Mouse (Mus musculus): ENCODE results near the gene Cmtm1. TPM values are rescaled to one million over a fixed set of nuclear protein-coding genes. Genes with fewer than 3 reads are reported as not detected.
"Not testable (repeated sequence)": the region's sequence is repeated elsewhere in the genome, so short reads cannot be mapped to it uniquely, and the experiment has no call there.

Gene Cmtm1
- total RNA-seq (2017): not detected in 3 replicates

DNA sequence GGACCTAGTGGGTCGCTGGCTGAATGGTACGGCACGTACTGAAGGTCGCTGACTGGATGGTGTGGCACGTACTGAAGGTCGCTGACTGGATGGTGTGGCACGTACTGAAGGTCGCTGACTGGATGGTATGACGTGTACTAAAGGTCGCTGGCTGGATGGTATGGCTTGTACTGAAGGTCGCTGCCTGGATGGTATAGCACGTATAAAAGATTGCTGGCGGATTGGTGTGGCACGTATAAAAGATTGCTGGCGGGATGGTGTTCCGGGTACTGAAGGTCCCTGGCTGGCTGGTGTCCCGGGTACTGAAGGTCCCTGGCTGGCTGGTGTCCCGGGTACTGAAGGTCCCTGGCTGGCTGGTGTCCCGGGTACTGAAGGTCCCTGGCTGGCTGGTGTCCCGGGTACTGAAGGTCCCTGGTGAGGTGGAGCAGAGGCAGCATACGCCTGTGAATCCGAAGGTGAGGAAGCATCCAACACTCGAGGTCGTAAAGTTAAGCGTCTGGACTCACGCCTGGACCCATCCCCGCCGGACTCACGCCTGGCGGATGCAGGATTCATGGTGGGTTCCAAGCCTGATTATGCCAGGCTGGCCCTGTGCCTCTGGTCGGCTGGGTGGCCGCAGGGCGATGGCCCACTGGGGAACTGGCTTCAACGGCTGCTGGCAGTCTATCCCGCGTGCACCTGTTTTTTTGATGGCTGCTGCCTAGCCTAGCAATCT lies at the start of gene Cmtm1, which contains the start of gene Gm45711:
Gene Cmtm1, minus strand, starts transcription at position 705 of the 715 bp plus-strand sequence.
Gene Gm45711, minus strand, starts transcription at position 641 of the 715 bp plus-strand sequence.
- not testable (repeated sequence) for ATAC-seq (replicated peaks; ENCODE audit: insufficient number of reproducible peaks, low FRiP score, low TSS enrichment, poor library complexity, severe bottlenecking)

DNA sequence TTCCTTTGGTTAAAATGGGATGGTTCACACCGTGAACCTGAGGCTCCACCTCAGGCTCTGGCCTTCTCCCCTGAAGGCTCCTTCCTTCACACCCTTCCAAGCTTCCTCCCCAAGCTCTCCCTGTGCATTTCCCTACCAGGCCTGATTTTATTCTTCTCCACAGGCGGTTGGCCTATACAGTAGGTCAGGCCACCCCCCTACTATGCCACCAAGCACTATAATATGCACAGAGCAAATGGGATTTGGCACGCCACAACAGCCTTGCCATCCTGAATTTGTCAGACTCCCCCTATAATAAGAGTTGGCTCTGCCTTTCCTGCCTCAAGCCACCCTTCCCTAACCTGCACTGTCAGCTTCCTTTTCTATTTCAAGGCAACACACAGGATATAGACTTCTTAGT lies 48.7 kb upstream of the Cmtm1 start:
- ATAC-seq (replicated peaks; ENCODE audit: insufficient number of reproducible peaks, low FRiP score, low TSS enrichment, poor library complexity, severe bottlenecking): no peak

DNA sequence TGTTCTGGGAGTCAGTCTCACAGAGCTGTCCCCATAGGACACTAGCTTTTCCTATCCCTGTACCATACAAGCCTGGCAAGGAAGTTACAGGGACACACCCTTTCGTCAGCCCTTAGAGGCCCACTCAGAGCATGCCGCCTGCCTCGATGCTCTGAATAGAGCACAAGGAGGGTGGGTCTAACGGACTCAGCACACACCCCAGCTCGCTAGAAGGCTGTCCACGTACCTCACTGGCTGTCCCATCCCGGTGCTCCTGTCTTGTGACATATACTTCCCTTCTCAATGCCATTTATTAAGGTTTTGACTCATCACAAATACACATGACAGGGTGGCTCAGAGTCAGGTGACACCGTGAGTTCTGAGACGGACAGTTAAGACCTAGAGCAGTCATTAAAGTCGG lies 44.6 kb upstream of the Cmtm1 start:
- ATAC-seq (replicated peaks; ENCODE audit: insufficient number of reproducible peaks, low FRiP score, low TSS enrichment, poor library complexity, severe bottlenecking): no peak

GRCm38 (mm10) chr8:104353186-104353585 lies 43.2 kb upstream of the Cmtm1 start:
- no peak for ATAC-seq (replicated peaks; ENCODE audit: insufficient number of reproducible peaks, low FRiP score, low TSS enrichment, poor library complexity, severe bottlenecking)

DNA sequence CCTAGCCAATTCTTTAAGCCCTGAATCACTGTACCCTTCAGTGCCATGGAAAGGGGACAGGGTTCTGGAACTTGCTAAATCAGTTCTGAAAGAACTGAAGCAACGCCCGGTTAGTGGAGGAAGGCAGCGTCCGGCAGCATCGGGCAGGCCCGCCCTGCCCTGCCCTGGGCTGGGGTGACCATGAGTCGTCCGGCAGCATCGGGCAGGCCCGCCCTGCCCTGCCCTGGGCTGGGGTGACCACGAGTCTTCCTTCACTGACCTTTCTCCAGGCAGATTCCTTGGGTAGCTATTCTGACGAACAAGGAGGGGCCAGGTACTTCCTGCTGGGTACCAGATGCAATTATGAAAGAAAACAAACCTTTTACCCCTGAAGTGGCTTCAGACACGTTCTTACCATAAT lies 40.1 kb upstream of the Cmtm1 start:
- ATAC-seq (replicated peaks; ENCODE audit: insufficient number of reproducible peaks, low FRiP score, low TSS enrichment, poor library complexity, severe bottlenecking): no peak

- no peak for ATAC-seq (replicated peaks; ENCODE audit: insufficient number of reproducible peaks, low FRiP score, low TSS enrichment, poor library complexity, severe bottlenecking)
Measured at GRCm38 (mm10) chr8:104348971-104349370, 39.0 kb upstream of the Cmtm1 start.

GRCm38 (mm10) chr8:104346706-104347105 lies 36.8 kb upstream of the Cmtm1 start:
- no peak for ATAC-seq (replicated peaks; ENCODE audit: insufficient number of reproducible peaks, low FRiP score, low TSS enrichment, poor library complexity, severe bottlenecking)

DNA sequence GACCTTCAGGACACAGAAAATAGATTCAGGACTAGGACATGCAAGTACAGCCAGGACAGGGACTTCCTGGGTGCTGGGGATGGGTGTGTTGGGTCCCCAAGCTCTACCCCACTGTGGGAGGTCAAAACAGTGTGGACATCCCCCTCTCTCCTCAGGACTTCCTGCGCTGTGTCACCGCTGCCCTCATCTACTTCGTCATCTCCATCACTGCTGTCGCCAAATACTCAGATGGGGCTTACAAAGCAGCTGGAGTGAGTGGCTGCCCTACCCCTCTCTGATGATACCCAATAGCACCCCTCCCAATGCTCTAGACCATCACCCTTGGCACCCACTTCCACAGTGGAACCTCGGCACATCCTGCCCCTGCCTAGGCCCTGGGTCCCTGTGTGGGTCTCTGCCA lies 34.7 kb upstream of the Cmtm1 start:
- ATAC-seq (replicated peaks; ENCODE audit: insufficient number of reproducible peaks, low FRiP score, low TSS enrichment, poor library complexity, severe bottlenecking): no peak

GRCm38 (mm10) chr8:104343957-104344356 lies 34.0 kb upstream of the Cmtm1 start:
- ATAC-seq (replicated peaks; ENCODE audit: insufficient number of reproducible peaks, low FRiP score, low TSS enrichment, poor library complexity, severe bottlenecking): peak; percentile 47; the same call in 1 of the 2 replicates

- no peak for ATAC-seq (replicated peaks; ENCODE audit: insufficient number of reproducible peaks, low FRiP score, low TSS enrichment, poor library complexity, severe bottlenecking)
Measured at GRCm38 (mm10) chr8:104342426-104342825, 32.5 kb upstream of the Cmtm1 start.

DNA sequence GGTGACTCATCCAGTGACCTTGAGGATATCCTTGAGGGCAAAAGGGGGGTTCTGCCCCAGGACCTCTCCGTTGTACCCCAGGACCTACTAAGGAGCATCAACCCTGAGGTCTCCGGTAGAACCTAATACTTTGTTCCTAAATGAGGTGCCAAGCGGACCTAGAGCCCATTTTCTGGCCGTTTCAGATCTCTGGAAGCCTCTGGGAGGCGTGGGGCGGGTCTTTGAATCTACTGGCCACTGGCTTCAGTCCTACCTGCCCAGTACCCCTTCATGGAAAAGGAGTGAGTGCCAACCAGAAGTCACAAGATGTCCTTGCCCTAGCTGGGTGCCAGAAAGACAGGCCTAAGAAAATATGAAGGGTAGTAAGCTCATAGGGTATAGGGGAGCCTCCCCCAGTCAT lies 31.7 kb upstream of the Cmtm1 start:
- ATAC-seq (replicated peaks; ENCODE audit: insufficient number of reproducible peaks, low FRiP score, low TSS enrichment, poor library complexity, severe bottlenecking): no peak

GRCm38 (mm10) chr8:104341106-104341561 lies 31.2 kb upstream of the Cmtm1 start:
- peak; percentile 24; the same call in 1 of the 2 replicates for ATAC-seq (replicated peaks; ENCODE audit: insufficient number of reproducible peaks, low FRiP score, low TSS enrichment, poor library complexity, severe bottlenecking)

DNA sequence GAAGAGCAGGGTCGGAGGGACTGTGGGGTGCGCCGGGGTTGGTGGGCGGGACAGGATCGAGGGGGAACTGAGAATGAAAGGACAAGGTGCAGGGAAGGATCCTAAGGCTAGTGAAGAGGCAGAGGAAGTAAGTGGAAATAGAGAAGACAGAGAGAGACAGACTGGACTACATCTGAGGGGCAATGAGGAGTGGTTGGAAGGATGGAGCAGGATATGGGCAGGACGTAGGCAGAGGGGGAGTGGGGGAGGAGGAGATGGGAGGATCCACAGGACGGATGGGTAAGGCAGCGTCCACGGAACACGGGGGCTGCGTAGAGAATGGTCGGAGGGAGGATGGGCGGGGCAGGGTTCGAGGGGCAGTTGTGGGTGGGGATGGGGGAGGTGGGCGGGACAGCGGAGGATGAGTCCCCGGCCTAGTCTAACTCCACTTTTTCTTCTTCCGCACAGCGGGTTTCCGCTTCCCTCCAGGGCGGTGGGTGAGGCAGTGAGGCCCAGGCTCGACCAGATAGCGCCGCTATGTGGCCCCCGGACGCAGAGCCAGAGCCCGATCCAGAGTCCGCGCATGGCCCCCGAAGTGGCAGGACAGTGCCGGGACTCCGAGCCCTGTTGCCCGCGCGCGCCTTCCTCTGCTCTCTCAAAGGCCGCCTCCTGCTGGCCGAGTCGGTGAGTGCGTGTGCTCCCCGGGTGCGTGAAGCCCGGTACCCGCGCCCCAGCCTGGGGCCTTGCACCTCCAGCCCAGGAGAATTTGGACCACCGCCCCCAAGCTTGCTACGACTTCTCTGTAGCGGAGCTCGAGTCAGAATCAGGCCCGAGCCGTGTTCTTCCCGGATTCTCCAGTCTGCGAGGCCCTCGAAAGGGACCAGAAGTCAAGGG lies 30.5 kb upstream of the Cmtm1 start:
- ATAC-seq (replicated peaks; ENCODE audit: insufficient number of reproducible peaks, low FRiP score, low TSS enrichment, poor library complexity, severe bottlenecking): peak; percentile 65

GRCm38 (mm10) chr8:104339983-104340232 lies 30.0 kb upstream of the Cmtm1 start:
- ATAC-seq (replicated peaks; ENCODE audit: insufficient number of reproducible peaks, low FRiP score, low TSS enrichment, poor library complexity, severe bottlenecking): no peak

DNA sequence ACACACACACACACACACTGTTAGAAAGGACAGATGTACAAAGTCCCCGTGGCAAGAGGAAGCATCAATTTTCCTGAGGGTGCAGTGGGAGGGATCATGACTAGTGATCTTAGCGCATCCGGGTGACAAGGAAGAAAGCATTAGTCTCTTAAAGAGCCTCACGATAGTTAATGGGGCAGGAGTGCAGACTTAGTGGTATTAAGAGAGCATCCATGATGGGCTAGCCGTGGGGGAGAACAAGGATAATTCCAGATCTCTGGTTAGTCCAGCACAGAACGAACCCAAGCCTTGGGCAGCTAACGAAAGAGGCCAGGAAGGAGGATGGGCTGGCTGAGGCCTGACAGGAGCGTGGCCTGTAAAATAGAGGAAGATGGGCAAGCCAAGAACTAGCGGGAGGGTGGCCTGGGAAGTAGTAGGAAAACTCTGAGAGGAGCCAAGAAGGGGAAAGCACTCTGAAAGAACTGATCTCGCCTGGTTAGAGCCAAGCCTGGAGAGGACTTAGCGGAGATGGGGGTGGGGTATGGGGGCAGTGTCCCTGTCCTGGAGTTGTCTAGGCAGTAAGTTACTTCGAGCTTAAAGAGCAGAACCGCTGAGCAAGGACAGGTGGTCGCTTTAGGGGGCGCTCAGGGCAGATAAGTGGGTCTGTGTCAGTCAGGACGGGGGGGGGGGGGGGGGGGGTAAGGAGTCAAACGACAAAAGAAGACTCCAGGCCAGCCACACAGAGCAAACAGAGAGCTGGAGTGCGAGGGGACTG lies 29.5 kb upstream of the Cmtm1 start, which contains the start of gene Cmtm3:
Gene Cmtm3, plus strand, starts transcription at position 182 of the 754 bp plus-strand sequence.
- no peak for ATAC-seq (replicated peaks; ENCODE audit: insufficient number of reproducible peaks, low FRiP score, low TSS enrichment, poor library complexity, severe bottlenecking)

DNA sequence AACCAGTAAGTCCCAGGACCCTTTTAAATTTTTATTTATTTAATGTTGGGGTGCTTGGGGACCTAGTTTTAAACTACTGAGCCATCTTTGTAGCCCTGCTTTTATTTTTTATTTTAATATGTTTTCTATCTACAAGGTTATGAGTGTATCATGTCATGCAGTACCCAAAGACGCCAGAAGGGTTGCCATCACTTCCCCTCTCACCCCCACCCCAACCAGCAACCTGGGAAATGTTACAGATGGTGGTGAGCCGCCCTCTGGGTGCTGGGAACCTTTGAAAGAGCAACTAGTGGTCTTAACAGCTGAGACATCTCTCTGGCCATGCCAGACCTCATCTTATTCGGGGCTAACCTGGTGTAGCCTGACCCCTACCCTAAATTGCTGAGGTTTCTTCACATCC lies 27.9 kb upstream of the Cmtm1 start:
- no peak for ATAC-seq (replicated peaks; ENCODE audit: insufficient number of reproducible peaks, low FRiP score, low TSS enrichment, poor library complexity, severe bottlenecking)

- no peak for ATAC-seq (replicated peaks; ENCODE audit: insufficient number of reproducible peaks, low FRiP score, low TSS enrichment, poor library complexity, severe bottlenecking)
Measured at GRCm38 (mm10) chr8:104336806-104337205, 26.9 kb upstream of the Cmtm1 start.

- no peak for ATAC-seq (replicated peaks; ENCODE audit: insufficient number of reproducible peaks, low FRiP score, low TSS enrichment, poor library complexity, severe bottlenecking)
Measured at GRCm38 (mm10) chr8:104334196-104334595, 24.3 kb upstream of the Cmtm1 start.

DNA sequence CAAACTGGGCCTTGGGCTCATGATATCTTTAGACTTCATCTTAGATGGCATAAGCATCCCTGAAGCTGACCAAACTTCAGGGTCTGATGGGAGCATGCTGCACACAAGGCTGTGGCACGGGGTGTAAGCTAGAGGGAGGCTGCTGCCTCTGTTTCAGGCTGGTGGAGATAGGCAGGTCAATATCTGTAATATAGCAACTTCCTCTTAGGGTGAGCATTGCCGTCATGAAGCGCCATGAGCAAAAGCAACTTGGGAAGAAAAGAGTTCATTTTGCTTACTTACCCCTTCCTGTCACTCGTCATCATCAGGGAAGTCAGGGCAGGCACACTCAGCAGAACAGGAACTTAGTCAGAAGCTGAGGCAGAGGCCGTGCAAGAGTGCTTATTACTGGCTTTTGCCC lies 23.8 kb upstream of the Cmtm1 start:
- peak; percentile 69 for ATAC-seq (replicated peaks; ENCODE audit: insufficient number of reproducible peaks, low FRiP score, low TSS enrichment, poor library complexity, severe bottlenecking)

Measured in monocyte, adult 5-6 weeks (primary cell).